Mouse (Mus musculus): ENCODE data around the gene Arid1b. TPM values are rescaled to one million over a fixed set of nuclear protein-coding genes. Genes with fewer than 3 reads are reported as not detected.
"Not testable (repeated sequence)": the region's sequence is repeated elsewhere in the genome, so short reads cannot be mapped to it uniquely, and the experiment has no call there.

Gene Arid1b
- polyA plus RNA-seq, 1 experiment from 2014 or later = 46.4 TPM

GRCm38 (mm10) chr17:5080884-5081419 lies 86.8 kb downstream of the Arid1b start:
- DNase-seq (ENCODE audit: low read depth, low spot score) (no peak), ATAC-seq (no peak)
- H3K27me3 ChIP-seq = no peaks in the 10 kb centered on the region
- POLR2A ChIA-PET = interaction anchor here (1.2 kb wide), 1 partner anchor 9 kb away, joined by 9 read pairs; no protein-coding TSS in a partner anchor
- CTCF ChIA-PET = no interaction called here
- TF ChIP-seq CTCF (IDR thresholded peaks at IDR 0.05) = no peak
- in situ Hi-C loops (cut with MboI; ENCODE audit: low pct_unique_long_range_greater_than_20kb) = no loop called here

GRCm38 (mm10) chr17:5082274-5082673 lies 88.1 kb downstream of the Arid1b start:
- DNase-seq (ENCODE audit: low read depth, low spot score) (no peak), ATAC-seq (no peak)
- in situ Hi-C loops (cut with MboI; ENCODE audit: low pct_unique_long_range_greater_than_20kb) = no loop called here
- CTCF ChIA-PET = no interaction called here
- POLR2A ChIA-PET = no interaction called here
- no peak for TF ChIP-seq CTCF (IDR thresholded peaks at IDR 0.05)
- H3K27me3 ChIP-seq = no peaks in the 10 kb centered on the region

- no peaks in the 10 kb centered on the region for H3K27me3 ChIP-seq
- DNase-seq (ENCODE audit: low read depth, low spot score) (no peak), ATAC-seq (no peak)
- POLR2A ChIA-PET = no interaction called here
- TF ChIP-seq CTCF (IDR thresholded peaks at IDR 0.05) = no peak
- in situ Hi-C loops (cut with MboI; ENCODE audit: low pct_unique_long_range_greater_than_20kb) = no loop called here
- CTCF ChIA-PET = no interaction called here
Measured at GRCm38 (mm10) chr17:5083497-5083896, 89.4 kb downstream of the Arid1b start.

- no peak for DNase-seq (ENCODE audit: low read depth, low spot score)
- no peak for ATAC-seq
- ChIA-PET POLR2A (no interaction called here), CTCF (no interaction called here)
- no peak for TF ChIP-seq CTCF (IDR thresholded peaks at IDR 0.05)
- no peaks in the 10 kb centered on the region for H3K27me3 ChIP-seq
- in situ Hi-C loops (cut with MboI; ENCODE audit: low pct_unique_long_range_greater_than_20kb) = no loop called here
Measured at GRCm38 (mm10) chr17:5084139-5084538, 90.0 kb downstream of the Arid1b start.

GRCm38 (mm10) chr17:5085004-5085403 lies 90.9 kb downstream of the Arid1b start:
- POLR2A ChIA-PET = no interaction called here
- no peaks in the 10 kb centered on the region for H3K27me3 ChIP-seq
- ATAC-seq (no peak), DNase-seq (ENCODE audit: low read depth, low spot score) (no peak)
- in situ Hi-C loops (cut with MboI; ENCODE audit: low pct_unique_long_range_greater_than_20kb) = no loop called here
- TF ChIP-seq CTCF (IDR thresholded peaks at IDR 0.05) = no peak
- CTCF ChIA-PET = no interaction called here

GRCm38 (mm10) chr17:5085942-5086341 lies 91.8 kb downstream of the Arid1b start:
- DNase-seq (ENCODE audit: low read depth, low spot score) = no peak
- ChIA-PET POLR2A (no interaction called here), CTCF (interaction anchor here (0.8 to 0.9 kb wide), 2 partner anchors 9 to 28 kb away, joined by 3 read pairs; no protein-coding TSS in a partner anchor)
- in situ Hi-C loops (cut with MboI; ENCODE audit: low pct_unique_long_range_greater_than_20kb) = no loop called here
- no peaks in the 10 kb centered on the region for H3K27me3 ChIP-seq
- ATAC-seq = no peak
- TF ChIP-seq CTCF (IDR thresholded peaks at IDR 0.05) = no peak

- H3K27me3 ChIP-seq; CTCF ChIA-PET; POLR2A ChIA-PET; ATAC-seq; in situ Hi-C loops (cut with MboI; ENCODE audit: low pct_unique_long_range_greater_than_20kb); DNase-seq (ENCODE audit: low read depth, low spot score): not testable (repeated sequence)
Measured at GRCm38 (mm10) chr17:5088241-5088640, 94.1 kb downstream of the Arid1b start.

- DNase-seq (ENCODE audit: low read depth, low spot score) (no peak), ATAC-seq (no peak)
- no peak for TF ChIP-seq CTCF (IDR thresholded peaks at IDR 0.05)
- H3K27me3 ChIP-seq = no peaks in the 10 kb centered on the region
- ChIA-PET CTCF (no interaction called here), POLR2A (no interaction called here)
- in situ Hi-C loops (cut with MboI; ENCODE audit: low pct_unique_long_range_greater_than_20kb) = no loop called here
Measured at GRCm38 (mm10) chr17:5088822-5089221, 94.7 kb downstream of the Arid1b start.

- in situ Hi-C loops (cut with MboI; ENCODE audit: low pct_unique_long_range_greater_than_20kb) = no loop called here
- ATAC-seq (no peak), DNase-seq (ENCODE audit: low read depth, low spot score) (no peak)
- H3K27me3 ChIP-seq = no peaks in the 10 kb centered on the region
- ChIA-PET CTCF (no interaction called here), POLR2A (no interaction called here)
- TF ChIP-seq CTCF (IDR thresholded peaks at IDR 0.05) = no peak
Measured at GRCm38 (mm10) chr17:5089541-5089940, 95.4 kb downstream of the Arid1b start.

- DNase-seq (ENCODE audit: low read depth, low spot score) (no peak), ATAC-seq (no peak)
- ChIA-PET CTCF (interaction anchor here (1.0 kb wide), 1 partner anchor 47 kb away, joined by 4 read pairs; no protein-coding TSS in a partner anchor), POLR2A (no interaction called here)
- TF ChIP-seq CTCF (IDR thresholded peaks at IDR 0.05) = no peak
- no peaks in the 10 kb centered on the region for H3K27me3 ChIP-seq
- in situ Hi-C loops (cut with MboI; ENCODE audit: low pct_unique_long_range_greater_than_20kb) = no loop called here
Measured at GRCm38 (mm10) chr17:5091490-5091889, 97.4 kb downstream of the Arid1b start.

- DNase-seq (ENCODE audit: low read depth, low spot score) (no peak), ATAC-seq (no peak)
- in situ Hi-C loops (cut with MboI; ENCODE audit: low pct_unique_long_range_greater_than_20kb) = no loop called here
- H3K27me3 ChIP-seq = no peaks in the 10 kb centered on the region
- POLR2A ChIA-PET = no interaction called here
- CTCF ChIA-PET = interaction anchor here (1.0 kb wide), 1 partner anchor 47 kb away, joined by 4 read pairs; no protein-coding TSS in a partner anchor
- no peak for TF ChIP-seq CTCF (IDR thresholded peaks at IDR 0.05)
Measured at GRCm38 (mm10) chr17:5091934-5092333, 97.8 kb downstream of the Arid1b start.

- CTCF ChIA-PET; DNase-seq (ENCODE audit: low read depth, low spot score); POLR2A ChIA-PET; in situ Hi-C loops (cut with MboI; ENCODE audit: low pct_unique_long_range_greater_than_20kb); ATAC-seq; H3K27me3 ChIP-seq: not testable (repeated sequence)
Measured at GRCm38 (mm10) chr17:5093343-5093742, 99.2 kb downstream of the Arid1b start.
